Mouse (Mus musculus) left cerebral cortex, adult 8-10 months (tissue): ENCODE measurements at regions not wholly inside any gene's neighbourhood (a gene's known extent, or its start where the extent isn't known, plus 50 kb on each side); places are given as distances from the start of the nearest gene placed in this dataset.

ENCODE experiments used
- DNase-seq, 2 experiments: peaks; one replicate each; pipeline ENCODE4 v3.0.0; 2022; ENCODE audit warnings: low spot score in 2 of 2

- no peak for DNase-seq
Measured at GRCm38 (mm10) chr1:19754346-19754745, 545.6 kb downstream of the Tfap2b start.

- no peak for DNase-seq
Measured at GRCm38 (mm10) chr1:19757921-19758436, 549.3 kb downstream of the Tfap2b start.

GRCm38 (mm10) chr1:19766879-19767278 lies 558.2 kb downstream of the Tfap2b start:
- no peak for DNase-seq

GRCm38 (mm10) chr1:19772266-19772665 lies 563.6 kb downstream of the Tfap2b start:
- no peak for DNase-seq

GRCm38 (mm10) chr1:19774502-19774901 lies 565.8 kb downstream of the Tfap2b start:
- no peak for DNase-seq

- no peak for DNase-seq
Measured at GRCm38 (mm10) chr1:19777542-19777941, 568.8 kb downstream of the Tfap2b start.

GRCm38 (mm10) chr1:19786971-19787370 lies 578.3 kb downstream of the Tfap2b start:
- DNase-seq = no peak

GRCm38 (mm10) chr1:19794124-19794523 lies 585.4 kb downstream of the Tfap2b start:
- no peak for DNase-seq

- DNase-seq = no peak
Measured at GRCm38 (mm10) chr1:19825887-19826286, 617.2 kb downstream of the Tfap2b start.

- no peak for DNase-seq
Measured at GRCm38 (mm10) chr1:19826455-19827366, 618.0 kb downstream of the Tfap2b start.

GRCm38 (mm10) chr1:19849918-19850317 lies 641.2 kb downstream of the Tfap2b start:
- peak; percentile 2 to 16 for DNase-seq

GRCm38 (mm10) chr1:19857250-19857649 lies 648.5 kb downstream of the Tfap2b start:
- DNase-seq = no peak

GRCm38 (mm10) chr1:19868478-19868877 lies 659.8 kb downstream of the Tfap2b start:
- DNase-seq = no peak

- DNase-seq = no peak
Measured at GRCm38 (mm10) chr1:19881193-19881592, 672.5 kb downstream of the Tfap2b start.

GRCm38 (mm10) chr1:19899426-19899825 lies 690.7 kb downstream of the Tfap2b start:
- no peak for DNase-seq

GRCm38 (mm10) chr1:19899889-19900310 lies 691.2 kb downstream of the Tfap2b start:
- no peak for DNase-seq

- no peak for DNase-seq
Measured at GRCm38 (mm10) chr1:19900983-19901531, 692.3 kb downstream of the Tfap2b start.

GRCm38 (mm10) chr1:19912194-19912846 lies 703.6 kb downstream of the Tfap2b start:
- no peak for DNase-seq

- DNase-seq = no peak
Measured at GRCm38 (mm10) chr1:19918762-19919161, 699.1 kb downstream of the Pkhd1 start.

GRCm38 (mm10) chr1:19927192-19927591 lies 690.7 kb downstream of the Pkhd1 start:
- no peak for DNase-seq

GRCm38 (mm10) chr1:19927736-19928327 lies 690.0 kb downstream of the Pkhd1 start:
- no peak for DNase-seq
